Mouse (Mus musculus): ENCODE measurements at regions not wholly inside any gene's neighbourhood (a gene's known extent, or its start where the extent isn't known, plus 50 kb on each side); places are given as distances from the start of the nearest gene placed in this dataset.

DNA sequence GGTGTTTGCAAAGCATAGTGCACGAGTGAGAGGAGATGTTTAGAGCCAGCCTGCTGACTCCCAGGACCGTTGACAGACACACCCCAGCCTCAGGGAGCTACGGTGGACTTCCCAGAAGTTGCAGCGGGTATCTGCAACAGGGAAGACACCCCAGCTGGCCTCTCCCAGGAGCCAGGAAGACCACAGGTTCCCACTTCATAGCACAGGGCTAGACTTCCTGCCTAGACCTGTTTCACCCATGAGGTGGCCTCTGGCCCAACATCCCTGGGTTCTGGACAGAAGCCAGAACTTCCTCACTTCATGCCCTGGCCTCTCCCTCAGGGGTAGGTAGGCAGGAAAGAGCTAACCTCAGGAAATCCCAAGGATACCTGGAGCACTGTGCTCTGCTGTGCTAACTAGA is 66.7 kb upstream of the Hand1 start:
- H3K4me2 ChIP-seq, result no peak overlapping the region
- peaks cover 4% of the 10 kb centered on the region; the same call in 1 of the 2 replicates for H3K27me3 ChIP-seq
- DNase-seq (no peak), ATAC-seq (ENCODE audit: low read depth) (no peak)
- no peaks in the 10 kb centered on the region for H3K36me3 ChIP-seq
- no peaks in the 10 kb centered on the region for H3K9me3 ChIP-seq (replicated peaks)
- WGBS (ENCODE audit: insufficient replicate concordance), result 36% methylated on average over 4 of the region's 4 CpGs
- H3K9ac ChIP-seq, result no peak overlapping the region
- H3K4me1 ChIP-seq (replicated peaks), result no peaks in the 10 kb centered on the region
- no peak overlapping the region for H3K27ac ChIP-seq
- H3K4me3 ChIP-seq (replicated peaks), result no peak overlapping the region

- Histone ChIP-seq H3K9ac (no peak overlapping the region), H3K4me3 (replicated peaks) (no peak overlapping the region), H3K4me2 (no peak overlapping the region), H3K27ac (no peak overlapping the region), H3K9me3 (replicated peaks) (no peaks in the 10 kb centered on the region), H3K36me3 (no peaks in the 10 kb centered on the region), H3K4me1 (replicated peaks) (no peaks in the 10 kb centered on the region), H3K27me3 (peaks cover 4% of the 10 kb centered on the region; the same call in 1 of the 2 replicates)
- ATAC-seq (ENCODE audit: low read depth) (no peak), DNase-seq (no peak)
- WGBS (ENCODE audit: insufficient replicate concordance), result 14% methylated on average over 1 of the region's 1 CpGs
Measured at GRCm38 (mm10) chr11:57895497-57895896, 62.9 kb upstream of the Hand1 start.

- WGBS (ENCODE audit: insufficient replicate concordance), result 52% methylated on average over 15 of the region's 15 CpGs
Measured at GRCm38 (mm10) chr11:57882736-57883635, 50.4 kb upstream of the Hand1 start.

More at GRCm38 (mm10) chr11:57882736-57883635, 50.4 kb upstream of the Hand1 start:
- H3K27me3 ChIP-seq, result peaks cover 19% of the 10 kb centered on the region
- no peak for ATAC-seq (ENCODE audit: low read depth)
- no peaks in the 10 kb centered on the region for H3K36me3 ChIP-seq
- H3K4me1 ChIP-seq (replicated peaks), result no peaks in the 10 kb centered on the region
- H3K27ac ChIP-seq, result no peak overlapping the region
- no peak overlapping the region for H3K4me2 ChIP-seq
- no peak overlapping the region for H3K9ac ChIP-seq
- no peak for DNase-seq
- no peaks in the 10 kb centered on the region for H3K9me3 ChIP-seq (replicated peaks)
- no peak overlapping the region for H3K4me3 ChIP-seq (replicated peaks)
